Mouse (Mus musculus) kidney, postnatal 10 days (tissue): ENCODE results near the gene Hltf.
A peak's percentile ranks its signal among the peaks of the same experiment; 100 is the strongest.
"Not testable (repeated sequence)": the region's sequence is repeated elsewhere in the genome, so short reads cannot be mapped to it uniquely, and the experiment has no call there.

Experiments used
- DNase-seq: peaks from one replicate; pipeline ENCODE4 v3.0.0; 2021; ENCODE audit warnings: mixed read lengths

Hltf gene

DNA sequence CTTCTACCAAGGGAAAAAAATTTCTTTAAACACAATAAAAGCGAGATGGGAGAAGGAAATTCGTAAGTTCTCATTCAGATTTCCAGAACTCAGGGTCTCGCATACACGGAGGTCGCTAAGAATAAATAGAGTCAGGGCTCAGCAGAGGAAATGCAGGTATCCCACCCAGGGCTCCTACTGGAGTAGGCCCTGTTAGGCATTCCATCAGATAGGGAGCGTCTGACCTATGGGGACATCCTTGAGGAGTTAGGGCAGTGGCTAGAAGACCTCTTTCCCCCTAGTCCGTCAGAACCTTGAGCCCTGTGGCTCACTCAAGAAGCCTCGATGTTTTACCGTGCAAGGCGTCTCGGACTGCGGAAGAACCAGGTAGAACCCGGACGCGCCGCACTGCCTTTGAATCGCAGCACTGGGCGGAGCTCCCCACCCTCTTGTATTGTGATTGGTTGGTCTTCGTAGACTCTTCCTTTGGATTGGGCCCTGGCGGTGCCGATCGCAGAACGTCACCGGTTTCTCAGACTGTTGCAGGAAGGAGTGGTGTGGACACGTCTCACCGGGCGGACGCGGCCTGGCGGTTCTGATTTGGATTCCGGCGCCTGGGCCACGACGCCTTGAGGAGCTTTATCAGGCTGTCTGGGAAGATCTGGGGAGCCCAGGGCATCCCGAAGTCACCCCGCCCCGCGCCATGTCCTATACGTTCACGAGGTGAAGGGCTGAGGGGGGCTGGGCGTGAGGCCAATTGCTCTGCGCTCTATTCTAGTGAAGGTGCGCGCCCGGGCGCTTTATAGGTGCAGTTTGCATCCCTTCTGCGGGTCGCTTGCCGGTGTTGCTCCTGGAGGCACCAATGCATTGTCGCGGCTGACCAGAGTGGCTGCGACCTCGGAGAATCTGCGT is at the start of gene Hltf:
Gene Hltf (plus strand): TSS at position 506 of the 891 bp plus-strand sequence.
- peak; percentile 95 for DNase-seq

DNA sequence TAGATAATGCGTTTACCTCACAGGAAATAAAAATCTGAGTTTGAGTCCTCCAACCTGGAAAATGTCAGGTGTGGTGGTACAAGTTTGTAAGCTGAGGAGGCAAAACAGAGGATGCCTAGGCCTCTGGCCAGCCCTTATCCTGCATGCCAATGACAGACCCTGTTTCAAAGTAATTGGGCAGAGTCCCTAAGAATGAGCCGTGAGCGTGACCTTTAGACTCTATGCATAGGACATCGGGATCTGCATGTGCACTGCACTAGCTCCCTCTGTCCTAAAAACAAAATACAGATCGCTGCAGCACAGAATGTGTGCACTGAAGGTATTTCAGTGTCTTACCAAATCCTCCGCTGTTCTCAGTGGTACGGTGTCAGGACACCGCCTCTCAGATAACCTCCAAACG is 47.1 kb upstream of the Hltf start:
- no peak for DNase-seq

DNA sequence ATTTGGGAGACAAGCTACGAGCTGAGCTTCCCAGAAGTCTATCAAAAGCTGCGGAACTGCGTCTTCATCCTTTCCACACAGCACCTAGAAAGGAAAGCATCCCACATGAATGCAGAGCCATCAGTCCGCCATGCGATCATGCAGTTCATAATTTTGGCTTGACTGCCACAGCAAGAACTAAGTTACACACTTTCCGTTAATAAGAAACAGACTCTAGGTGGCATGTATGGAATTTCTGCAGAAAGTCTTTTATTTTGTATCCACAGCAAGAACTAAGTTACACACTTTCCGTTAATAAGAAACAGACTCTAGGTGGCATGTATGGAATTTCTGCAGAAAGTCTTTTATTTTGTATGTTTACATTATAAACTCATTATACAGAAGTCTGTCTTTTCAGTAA is 46.7 kb upstream of the Hltf start:
- not testable (repeated sequence) for DNase-seq

DNA sequence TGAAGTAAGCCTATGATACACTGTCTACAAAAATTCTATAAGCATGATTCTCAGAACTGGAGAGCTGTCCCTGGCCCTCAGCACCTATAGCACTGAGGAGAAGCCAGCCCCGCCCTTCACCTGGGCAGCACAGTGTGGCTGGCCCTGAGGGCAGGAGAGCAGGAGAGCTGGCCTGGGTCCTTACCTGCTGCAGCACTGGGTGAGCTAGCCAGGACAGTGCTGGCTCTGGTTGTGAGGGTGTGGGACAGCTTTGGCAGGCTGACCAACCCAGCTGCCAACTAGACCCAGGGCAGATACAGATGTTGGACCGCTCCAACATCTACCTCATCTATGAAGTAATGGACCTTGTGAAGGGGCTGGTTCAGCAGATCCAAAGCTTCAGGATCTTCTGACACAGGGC is 43.2 kb upstream of the Hltf start:
- no peak for DNase-seq

DNA sequence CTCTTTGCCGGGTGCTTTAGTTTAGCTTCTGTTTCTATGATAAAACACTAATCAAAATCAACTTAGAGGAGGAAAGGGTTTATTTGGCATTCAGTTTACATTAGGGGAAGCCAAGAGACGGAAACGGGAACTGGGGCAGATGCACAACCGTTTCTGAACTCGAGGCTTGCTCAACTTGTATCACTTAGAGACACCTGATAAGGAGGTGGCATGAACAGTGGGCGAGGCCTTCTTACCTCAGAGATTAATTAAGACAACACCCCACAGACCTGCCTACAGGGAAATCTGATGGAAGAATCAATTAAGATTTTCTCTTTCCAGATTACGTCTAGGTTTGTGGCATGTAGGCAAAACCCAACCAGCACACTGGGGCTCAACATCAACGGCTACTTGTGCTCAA is 39.5 kb upstream of the Hltf start:
- no peak for DNase-seq

DNA sequence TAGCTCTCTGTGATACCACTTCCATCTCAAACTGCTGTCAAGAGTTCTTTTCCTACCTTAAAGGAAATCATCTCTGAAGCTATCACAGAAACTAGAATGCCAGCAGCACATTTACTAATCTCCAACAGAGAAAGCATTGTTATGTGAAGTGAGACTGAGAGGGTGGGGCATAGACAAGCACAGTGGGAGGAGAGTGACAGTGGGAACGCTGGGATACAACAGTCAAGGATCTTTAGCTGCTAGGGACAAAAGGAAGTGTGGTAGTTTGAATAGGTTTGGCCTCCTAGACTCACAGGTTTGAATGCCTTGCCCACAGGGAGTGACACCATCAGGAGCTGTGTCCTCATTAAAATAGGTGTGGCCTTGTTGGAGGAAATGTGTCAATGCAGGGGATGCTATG is 33.8 kb upstream of the Hltf start:
- DNase-seq, result no peak

DNA sequence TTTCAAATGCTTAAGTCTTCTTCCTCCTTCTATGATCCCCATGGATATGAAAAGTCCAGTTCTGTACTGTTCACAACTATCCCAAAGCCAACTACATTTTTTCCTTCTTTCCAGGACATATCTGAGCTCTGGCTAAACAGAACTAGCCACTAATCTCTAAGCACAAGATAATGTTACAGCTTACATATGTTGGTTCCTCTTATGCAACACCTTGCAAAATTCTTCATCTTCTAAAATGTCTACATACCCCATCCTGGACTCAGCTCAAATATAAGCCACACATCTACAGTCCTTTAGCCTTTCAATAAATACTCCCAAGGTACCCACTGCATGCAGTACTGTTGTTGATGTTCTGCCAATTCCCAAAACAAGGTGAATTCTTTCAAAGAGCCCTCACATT is 31.1 kb upstream of the Hltf start:
- DNase-seq, result no peak

DNA sequence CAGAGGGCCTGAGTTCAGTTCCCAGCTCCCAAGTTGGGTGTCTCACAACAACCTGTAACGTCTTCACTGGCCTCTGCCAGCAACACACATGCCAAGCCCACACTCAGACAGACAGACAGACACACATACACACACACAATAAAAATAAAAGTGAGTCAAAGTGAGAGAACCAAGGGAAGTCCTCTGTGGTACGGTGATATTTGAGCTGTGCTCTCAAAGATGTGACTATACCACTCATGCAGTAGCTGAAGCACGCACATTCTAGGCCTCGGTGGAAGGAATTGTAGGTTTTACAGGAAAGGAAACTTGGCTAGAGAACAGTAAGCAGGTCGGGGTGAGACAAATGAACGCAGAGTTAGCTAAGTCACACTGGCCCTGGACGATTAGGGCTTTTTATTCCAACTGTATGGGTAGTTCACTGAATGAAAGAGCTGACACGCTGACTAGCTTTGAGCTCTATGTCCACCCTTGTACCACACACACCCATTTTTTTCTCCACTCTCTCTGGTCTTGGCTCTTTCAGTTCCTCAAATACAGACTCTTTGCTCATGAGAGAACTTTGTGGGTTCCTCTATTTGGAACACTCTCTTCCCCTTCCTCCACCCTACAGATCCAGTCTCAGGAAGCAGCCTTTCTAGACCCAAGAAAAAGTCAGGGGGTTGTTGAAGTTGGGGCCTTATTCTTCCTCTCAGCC is 30.5 kb upstream of the Hltf start:
- no peak for DNase-seq

DNA sequence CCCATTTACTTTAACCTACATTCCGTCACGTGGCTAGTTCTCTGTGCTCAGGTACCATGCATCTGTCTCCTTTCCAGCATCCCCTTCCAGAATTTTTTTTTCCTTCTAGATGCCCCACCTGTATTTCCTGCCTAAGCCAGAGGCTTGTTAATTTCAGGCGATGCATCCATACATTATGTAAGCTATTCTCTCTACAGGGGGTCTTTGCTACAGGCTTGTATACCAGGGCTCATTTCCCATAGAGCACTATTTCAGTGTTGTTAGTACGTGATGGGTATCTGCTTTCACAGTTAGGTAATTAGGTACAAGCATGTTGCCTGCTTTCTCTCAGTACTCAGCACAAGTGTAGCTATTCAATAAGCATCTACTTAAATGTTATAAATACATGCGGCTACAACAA is 29.8 kb upstream of the Hltf start:
- no peak for DNase-seq

DNA sequence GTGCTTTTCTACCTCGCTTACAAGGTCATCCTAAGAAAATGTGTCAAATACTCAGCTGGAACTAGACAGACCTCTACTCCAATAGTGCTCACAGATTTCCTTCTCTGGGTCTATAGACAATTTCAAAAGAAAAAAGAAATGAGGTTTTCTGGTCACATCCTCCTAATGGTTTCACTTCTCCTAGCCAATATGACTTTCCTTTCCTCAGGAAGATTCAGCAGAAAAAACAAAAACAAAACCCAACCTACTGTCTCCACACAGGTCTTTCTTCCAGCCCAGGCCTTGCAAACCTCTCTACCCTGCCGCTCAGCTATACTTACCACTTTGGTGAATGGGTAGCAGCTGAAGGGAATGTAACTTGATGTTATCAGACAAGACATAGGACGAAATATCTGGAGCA is 29.0 kb upstream of the Hltf start:
- no peak for DNase-seq

DNA sequence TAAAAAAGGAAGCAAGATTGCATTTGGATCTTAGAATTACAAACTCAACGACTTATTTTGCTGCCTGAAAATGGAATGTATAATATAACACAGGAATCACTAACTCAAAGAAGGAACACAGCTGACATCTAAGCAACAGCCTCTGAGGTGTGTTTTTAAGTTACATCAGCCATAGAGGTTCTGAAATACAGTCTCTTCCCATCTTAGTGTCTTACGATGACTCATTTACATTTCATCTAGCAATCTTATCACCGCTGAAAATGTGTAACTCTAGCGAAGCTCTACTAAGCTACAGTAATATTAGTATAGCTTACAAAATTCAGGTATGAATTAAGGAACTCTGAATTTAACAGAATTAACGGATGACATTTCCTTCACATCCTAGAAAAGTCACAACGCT is 26.8 kb upstream of the Hltf start:
- no peak for DNase-seq

DNA sequence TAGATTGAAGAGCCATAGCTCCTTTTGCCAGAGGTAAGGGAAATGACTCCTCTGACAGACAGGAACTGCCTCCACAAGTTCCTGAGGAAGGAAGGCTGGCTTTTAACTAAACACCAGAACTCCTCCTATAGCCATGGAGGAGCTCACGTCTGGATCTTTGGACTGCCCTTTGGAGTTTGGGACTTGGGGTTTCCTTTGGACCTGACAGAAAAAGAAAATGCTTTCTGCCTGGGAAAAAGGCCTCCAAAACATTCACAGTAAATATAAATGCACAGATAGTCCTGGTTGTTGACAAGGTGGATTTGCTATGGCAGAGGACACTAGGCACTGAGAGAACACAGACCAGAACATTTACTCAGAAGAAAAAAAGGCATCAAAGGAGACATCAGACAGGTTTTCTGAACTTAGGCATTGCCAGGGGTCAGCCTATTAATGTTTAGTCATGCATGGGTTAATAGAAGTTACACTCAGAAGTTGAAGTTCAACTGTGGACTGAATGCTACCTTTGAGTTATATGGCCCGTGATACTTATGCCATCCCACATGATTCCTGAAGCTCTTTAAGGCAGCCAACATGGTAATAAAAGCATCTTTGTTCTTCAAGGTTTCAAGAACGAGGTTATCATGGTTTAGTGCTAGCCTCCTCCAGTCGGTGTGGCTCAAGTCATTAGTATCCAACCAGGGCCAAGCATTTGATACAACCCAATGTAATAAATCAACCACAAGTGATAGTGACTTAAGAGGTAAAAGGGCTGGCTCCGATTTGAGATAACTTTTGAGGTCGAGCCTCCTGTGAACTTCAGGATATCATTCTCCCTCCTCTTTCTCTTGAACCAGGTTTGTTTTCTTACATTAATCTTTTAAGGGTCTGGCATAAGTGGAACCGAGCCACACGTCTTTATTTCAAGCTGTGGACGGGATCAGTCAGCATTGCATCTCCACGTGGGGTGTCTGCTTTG is 23.6 kb upstream of the Hltf start:
- peak; percentile 20 for DNase-seq

DNA sequence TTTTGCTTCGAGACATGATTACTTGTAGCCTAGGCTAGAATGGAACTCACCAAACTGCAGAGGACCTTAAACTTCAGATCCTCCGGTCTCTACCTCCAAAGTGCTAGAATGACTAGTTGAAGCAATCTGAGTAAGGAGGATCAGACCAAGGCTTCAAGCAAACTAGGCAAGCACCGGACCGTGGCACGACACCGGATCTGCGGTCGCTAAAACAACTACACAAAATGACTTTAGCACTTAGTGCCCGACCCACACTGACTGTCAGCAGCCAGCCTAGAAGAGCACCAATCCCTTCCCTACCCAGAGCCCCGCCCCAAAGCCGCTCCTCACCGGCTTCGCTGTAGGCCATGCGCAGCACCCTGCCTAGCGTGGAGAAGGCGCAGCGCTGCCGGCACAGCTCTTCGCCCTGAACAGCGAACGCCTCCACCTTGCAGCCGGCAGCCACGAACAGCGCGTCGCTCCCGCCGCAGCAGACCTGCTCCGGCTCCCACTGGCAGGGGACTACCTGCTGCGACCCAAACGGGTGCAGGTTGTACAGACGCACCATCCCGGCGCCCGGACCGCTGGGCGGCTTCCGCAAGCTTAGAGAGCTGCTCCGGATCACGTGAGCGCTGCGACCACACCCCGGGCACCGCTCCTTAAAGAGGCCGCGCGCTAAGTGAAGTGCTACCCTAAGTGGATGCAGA is 22.7 kb upstream of the Hltf start, which contains the start of gene Hps3:
Gene Hps3 (minus strand): TSS at position 597 of the 686 bp plus-strand sequence.
- peak; percentile 92 for DNase-seq

DNA sequence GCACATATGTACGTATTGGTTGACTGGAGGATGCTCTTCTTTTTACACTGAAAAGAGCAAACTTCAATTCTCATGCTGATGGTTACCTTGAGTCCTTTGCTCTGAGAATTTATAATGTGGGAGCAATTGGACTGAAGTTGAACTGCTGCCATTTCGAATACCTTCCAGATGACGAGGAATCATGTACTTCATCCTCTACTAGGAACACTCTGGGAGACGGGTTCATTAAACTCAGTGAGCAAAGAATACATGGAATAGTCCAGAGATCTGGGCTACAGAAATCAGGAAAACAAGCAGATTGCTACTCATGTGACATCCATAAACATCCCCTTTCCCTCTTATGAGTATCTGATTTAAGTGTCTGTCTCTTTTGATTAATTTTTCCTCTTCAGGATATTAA is 21.5 kb upstream of the Hltf start:
- no peak for DNase-seq

DNA sequence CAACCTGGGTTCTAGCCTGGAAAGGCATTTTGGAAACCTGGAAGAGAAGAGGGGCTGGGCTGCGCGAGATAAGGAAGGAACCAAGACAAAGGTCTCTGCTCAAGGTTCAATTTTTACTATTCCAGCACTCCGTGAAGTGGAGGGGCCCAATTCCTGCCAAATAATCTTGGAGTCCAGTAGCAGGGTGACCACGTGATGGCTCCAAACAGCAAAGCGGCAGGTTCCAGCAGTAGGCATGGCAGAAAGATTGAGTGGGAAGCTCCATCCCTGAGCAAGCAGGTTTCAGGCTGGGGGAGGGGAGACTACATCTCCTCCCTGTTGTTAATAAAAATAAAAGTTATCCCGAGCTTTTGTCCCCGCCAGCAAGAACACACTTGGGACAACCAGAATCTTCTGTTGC is 16.1 kb upstream of the Hltf start:
- DNase-seq, result not testable (repeated sequence)

DNA sequence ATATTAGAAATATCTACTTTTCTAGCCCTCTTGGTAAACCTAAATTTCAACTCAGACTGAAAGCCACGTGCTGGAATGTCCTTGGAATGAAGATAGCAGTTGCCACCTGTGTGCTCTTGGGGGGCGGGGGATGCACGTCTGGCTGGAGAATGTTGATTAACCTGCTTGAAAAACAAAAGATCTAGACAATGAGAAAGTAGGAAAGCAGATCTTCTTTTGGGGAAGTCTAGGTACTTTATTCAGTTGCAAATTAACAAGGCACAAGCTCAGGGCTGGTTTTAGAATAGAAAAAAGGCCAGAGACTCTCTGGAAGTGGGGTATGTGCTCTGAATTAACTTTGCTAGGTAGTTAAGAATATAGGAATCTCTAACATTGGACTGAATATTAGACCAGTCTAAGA is 12.9 kb upstream of the Hltf start:
- DNase-seq, result not testable (repeated sequence)

DNA sequence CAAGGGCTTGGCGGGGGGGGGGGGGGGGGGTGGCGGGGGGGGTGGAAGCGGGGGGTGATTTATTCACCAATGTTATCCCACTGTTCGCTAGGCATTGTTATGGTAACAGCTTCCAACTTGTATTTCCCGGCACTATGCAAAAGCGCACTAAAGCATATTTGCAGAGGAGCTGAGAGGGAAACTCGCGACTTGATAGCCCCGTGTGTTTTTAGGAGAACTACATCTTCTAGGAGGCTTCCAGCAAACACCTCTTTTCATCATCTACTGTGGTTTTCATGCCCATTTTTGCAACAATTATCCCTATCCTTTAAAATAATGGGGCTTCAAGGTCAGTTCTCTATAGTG is 558 bp downstream of the Hltf start:
- DNase-seq, result peak; percentile 7

DNA sequence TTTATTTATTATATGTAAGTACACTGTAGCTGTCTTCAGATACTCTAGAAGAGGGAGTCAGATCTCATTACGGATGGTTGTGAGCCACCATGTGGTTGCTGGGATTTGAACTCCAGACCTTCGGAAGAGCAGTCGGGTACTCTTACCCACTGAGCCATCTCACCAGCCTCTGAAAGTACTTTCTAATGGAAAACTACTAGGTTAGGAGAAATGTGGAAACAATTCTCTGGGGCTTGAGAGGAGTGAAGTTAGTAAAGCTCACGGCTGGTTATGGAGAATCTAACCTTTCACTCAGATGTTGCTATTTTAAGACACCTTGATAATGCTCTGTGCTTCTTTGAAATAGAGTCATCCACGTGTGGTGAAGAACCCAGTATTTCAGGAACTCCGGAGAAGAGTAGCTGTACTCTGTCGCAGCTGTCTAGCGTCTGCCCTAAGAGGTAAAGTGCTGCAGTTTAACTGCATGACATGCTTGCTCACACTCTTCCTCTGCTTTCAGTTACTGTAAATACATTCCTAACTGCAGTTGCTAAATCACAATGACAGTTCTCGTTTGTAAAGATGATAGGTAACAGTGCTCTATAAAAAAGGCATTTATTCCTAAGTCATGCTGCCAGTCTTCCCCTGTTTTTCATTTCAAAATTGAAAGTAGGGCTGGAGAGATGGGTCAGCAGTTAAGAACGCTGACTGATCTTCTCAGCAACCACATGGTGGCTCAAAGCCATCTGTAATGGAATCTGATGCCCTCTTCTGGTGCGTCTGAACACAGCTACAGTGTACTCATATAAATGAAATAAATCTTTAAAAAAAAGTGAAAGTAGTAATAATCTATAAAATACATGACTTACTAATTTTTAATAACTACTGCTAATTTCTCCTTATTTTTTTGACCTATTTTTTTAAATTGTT is 18.8 kb downstream of the Hltf start:
- peak; percentile 11 for DNase-seq

DNA sequence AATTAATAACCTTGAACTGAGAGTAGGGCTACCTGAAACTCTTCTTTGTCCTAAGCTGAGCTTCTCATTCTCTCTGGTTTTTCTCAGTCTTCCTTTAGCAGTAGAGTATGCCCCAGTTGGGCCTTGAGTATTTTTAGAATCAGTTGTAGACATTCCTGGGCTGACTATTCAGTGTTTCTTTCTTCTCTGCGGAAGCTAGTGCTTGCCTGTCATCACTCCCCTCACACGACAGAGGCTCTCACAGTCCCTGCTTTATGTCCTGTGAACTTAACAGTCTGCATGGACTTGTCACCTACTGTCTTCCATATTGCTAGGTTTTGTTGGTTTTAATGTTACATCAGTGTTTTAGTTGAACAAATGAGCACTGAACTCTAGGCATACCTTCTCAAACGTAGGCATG is 24.6 kb downstream of the Hltf start:
- no peak for DNase-seq

DNA sequence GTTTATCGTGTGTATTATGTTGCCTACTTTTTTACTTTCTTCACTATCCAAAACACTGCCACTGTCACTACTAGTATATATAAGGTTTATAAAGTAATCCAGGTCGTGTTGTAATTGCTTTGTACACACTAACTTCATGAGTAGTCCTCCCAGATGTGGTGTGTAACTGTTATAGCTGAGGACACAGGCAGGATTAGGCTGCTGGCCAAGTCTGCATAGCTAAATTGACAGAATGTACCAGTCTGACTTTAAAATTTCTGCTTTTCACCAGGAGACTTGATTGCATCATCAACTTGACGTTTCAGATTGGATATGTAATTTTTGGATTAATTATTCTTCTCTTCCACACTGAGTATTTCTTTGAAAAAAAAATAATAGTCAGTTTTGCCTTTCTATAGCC is 46.2 kb downstream of the Hltf start:
- DNase-seq, result no peak

DNA sequence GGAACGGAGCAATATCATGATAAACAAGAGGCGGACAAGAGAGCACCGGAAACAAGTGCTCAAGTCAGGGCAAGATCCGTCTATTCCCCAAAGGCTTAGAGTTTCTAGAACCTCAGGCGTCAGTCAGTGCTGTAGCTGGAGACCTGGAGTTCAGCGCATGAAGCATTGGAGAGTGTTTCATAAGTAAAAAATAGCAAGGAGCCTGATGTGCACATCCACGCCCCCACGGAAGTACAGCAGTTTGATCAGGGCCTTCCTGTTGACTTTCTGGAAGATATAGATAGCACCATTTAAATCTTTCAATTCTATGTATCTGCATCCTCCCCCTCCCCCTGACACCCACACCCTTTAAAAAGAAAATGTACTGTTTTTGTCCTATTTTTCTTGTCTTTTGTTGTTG is 46.7 kb downstream of the Hltf start:
- DNase-seq, result no peak

DNA sequence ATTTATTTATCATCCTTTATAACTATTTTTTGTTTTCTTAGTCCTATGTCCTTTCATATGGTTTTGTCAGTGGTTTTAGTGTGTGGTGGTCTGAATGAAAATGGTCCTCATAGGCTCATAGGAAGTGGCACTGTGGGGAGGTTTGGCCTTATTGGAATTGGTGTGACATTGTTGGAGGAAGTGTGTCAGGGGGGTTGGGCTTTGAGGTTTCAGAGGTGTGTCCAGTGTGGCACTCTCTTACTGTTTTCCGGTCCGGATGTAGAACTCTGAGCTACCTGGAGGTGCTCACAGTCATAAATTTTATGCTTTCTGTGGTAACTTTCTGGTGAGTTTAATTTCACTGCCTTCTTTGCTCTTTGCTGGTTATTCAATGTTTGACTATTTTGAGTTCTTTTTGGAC is 47.2 kb downstream of the Hltf start:
- DNase-seq, result no peak
